Mouse (Mus musculus): ENCODE results near the gene Zfp385a. TPM values are rescaled to one million over a fixed set of nuclear protein-coding genes. Genes with fewer than 3 reads are reported as not detected.
A peak's percentile ranks its signal among the peaks of the same experiment; 100 is the strongest.

Zfp385a gene
- polyA plus RNA-seq, 1 experiment from 2014 or later = 11.8 TPM

DNA sequence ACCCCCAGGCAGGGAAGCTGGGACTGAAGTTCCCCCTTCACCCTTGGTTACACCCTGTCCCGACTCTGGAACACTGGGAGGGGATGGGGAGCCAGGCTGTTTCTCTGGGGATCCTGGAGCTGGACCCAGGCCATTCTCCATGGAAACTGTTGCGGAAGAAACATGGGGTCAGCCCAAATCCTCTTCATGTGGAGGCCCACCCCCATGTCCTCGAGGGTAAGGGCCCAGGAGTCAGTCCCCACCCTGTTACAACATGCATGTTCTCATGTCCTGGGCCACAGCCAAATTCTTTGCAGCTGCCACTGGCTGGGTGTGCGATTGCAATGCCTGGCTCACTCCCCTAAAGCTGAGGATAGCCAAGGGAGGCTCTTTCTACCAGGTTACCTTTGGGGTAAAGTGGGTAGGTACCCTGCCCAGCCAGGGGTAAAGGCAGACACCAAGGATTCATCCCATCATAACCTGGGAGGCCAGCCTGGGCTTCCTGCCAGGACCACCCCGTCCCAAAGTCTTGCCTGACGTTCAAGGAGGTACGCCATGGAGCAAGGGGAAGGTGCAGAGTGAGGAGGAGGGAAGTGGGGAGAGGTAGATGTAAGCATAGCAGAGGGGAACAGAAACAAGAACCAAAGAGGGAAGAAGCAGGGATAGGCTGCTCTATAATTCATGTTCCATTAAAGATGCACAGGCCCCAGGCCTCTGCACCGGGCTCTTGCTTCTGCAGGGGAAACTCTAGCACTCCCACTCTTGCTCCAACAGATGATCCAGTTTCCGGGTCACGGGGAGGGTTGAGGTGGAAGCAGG is 23.7 kb downstream of the Zfp385a start:
- Histone ChIP-seq H3K36me3 (ENCODE audit: insufficient read depth) (peaks cover 32% of the 10 kb centered on the region), H3K4me2 (no peak overlapping the region), H3K27ac (ENCODE audit: low read depth) (no peak overlapping the region), H3K9ac (no peak overlapping the region), H3K4me1 (ENCODE audit: insufficient read depth) (no peaks in the 10 kb centered on the region; the same call in 1 of the 2 replicates), H3K9me3 (ENCODE audit: low read depth, low read length) (no peaks in the 10 kb centered on the region), H3K4me3 (ENCODE audit: low read depth, low read length) (no peak overlapping the region), H3K27me3 (ENCODE audit: insufficient read depth, low read length) (no peaks in the 10 kb centered on the region)
- no peak for TF ChIP-seq CTCF (IDR thresholded peaks at IDR 0.05; ENCODE audit: low read depth)
- 71% methylated on average over 10 of the region's 10 CpGs for WGBS
- ATAC-seq (ENCODE audit: insufficient read depth) (peak; percentile 0; the same call in 1 of the 2 replicates), DNase-seq (no peak)

DNA sequence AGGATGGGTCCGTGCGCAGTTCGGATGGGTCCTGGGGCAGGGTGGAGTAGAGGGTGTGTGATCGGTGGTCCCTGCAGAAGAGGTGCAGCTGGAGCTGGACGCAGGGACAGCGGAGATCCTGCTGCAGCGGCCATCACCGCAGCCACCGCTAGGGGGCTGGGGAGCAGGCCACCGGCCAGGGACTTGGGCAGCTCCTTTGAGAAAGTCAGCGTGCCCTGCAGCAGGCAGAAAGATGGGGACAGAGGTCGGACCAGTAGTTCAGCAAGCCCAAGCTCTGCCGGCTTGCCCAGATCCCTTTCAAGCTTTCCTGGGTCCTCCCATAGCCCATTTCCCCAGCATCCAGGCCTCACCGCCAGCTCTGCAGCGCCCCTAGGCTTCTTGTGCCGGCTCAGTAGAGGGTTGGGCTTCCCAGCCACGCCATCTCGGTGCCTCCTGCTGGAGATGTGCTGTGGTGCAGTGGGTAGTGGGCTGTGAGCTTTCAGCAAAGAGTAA is 24.8 kb downstream of the Zfp385a start:
- peak; percentile 94 for TF ChIP-seq CTCF (IDR thresholded peaks at IDR 0.05; ENCODE audit: low read depth)
- H3K9ac ChIP-seq = peak overlapping the region; percentile 7; the same call in 1 of the 2 replicates
- 4% methylated on average over 18 of the region's 18 CpGs for WGBS

DNA sequence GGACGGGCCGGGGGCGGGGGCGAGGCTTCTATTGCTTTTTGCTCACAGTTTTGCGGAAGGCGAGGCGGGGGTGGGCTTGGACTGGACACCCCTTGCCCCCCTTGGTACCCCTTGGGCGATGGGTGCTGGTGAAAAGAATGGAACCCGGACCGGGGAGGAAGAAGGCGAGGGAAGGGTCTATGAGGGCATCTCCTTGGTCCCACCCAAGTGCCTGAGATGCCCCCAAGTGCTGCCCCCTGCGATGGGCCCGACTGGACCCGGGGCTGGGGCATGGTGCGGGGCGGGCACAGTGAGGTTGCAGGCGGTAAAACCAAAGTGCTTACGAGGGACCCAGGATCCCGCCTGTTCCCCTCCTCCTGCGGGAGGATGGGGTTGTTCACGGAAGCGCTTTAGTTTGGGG is 25.7 kb downstream of the Zfp385a start:
- Histone ChIP-seq H3K9me3 (ENCODE audit: low read depth, low read length) (no peaks in the 10 kb centered on the region), H3K9ac (no peak overlapping the region), H3K4me2 (peak overlapping the region; percentile 63), H3K4me3 (ENCODE audit: low read depth, low read length) (0 out of 2 replicates have a peak overlapping the region, but pooled peaks have one; percentile 25), H3K27ac (ENCODE audit: low read depth) (no peak overlapping the region), H3K4me1 (ENCODE audit: insufficient read depth) (no peaks in the 10 kb centered on the region; the same call in 1 of the 2 replicates), H3K27me3 (ENCODE audit: insufficient read depth, low read length) (no peaks in the 10 kb centered on the region), H3K36me3 (ENCODE audit: insufficient read depth) (peaks cover 32% of the 10 kb centered on the region)
- WGBS = 47% methylated on average over 21 of the region's 22 CpGs
- DNase-seq (no peak), ATAC-seq (ENCODE audit: insufficient read depth) (no peak)
- no peak for TF ChIP-seq CTCF (IDR thresholded peaks at IDR 0.05; ENCODE audit: low read depth)

More for the DNA sequence above, 24.8 kb downstream of the Zfp385a start:
- peak; percentile 84 for ATAC-seq (ENCODE audit: insufficient read depth)
- Histone ChIP-seq H3K4me2 (peak overlapping the region; percentile 63), H3K4me1 (ENCODE audit: insufficient read depth) (no peaks in the 10 kb centered on the region; the same call in 1 of the 2 replicates), H3K27ac (ENCODE audit: low read depth) (no peak overlapping the region), H3K9me3 (ENCODE audit: low read depth, low read length) (no peaks in the 10 kb centered on the region), H3K4me3 (ENCODE audit: low read depth, low read length) (peak overlapping the region; percentile 25), H3K27me3 (ENCODE audit: insufficient read depth, low read length) (no peaks in the 10 kb centered on the region), H3K36me3 (ENCODE audit: insufficient read depth) (peaks cover 32% of the 10 kb centered on the region)
- DNase-seq = peak; percentile 92

DNA sequence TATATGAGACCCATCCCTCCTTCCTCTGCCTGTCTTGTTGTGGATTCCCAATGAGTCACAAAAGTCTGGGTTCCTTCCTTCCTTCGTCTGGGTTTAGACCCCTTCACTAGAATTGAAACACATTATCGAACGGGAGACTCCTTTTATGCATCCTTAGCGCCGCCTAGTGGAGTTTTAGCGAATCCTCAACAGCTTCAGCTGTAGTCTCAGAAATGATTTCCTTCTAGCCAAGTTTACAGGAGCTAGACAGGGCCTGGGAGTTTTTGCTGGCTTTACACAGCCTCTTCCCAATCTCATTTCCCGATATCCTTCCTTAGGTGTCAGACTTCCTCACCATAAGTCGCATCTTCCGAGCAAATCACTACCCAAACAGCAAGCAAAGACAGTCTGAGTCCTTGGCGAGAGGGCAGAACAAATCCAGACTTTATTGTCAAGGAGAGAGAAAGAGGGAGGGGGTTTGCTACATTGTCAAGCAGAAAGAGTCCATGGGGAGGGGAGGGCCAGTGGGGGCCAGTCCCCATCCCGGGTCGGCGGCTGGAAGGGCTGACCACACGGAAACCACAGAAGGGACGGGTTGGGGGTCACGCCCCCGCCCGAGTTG is 26.3 kb downstream of the Zfp385a start:
- Histone ChIP-seq H3K27me3 (ENCODE audit: insufficient read depth, low read length) (no peaks in the 10 kb centered on the region), H3K36me3 (ENCODE audit: insufficient read depth) (peaks cover 30% of the 10 kb centered on the region), H3K4me3 (ENCODE audit: low read depth, low read length) (no peak overlapping the region), H3K4me1 (ENCODE audit: insufficient read depth) (peaks cover 6% of the 10 kb centered on the region; the same call in 1 of the 2 replicates), H3K27ac (ENCODE audit: low read depth) (peak overlapping the region; percentile 4; the same call in 1 of the 2 replicates), H3K9ac (no peak overlapping the region), H3K9me3 (ENCODE audit: low read depth, low read length) (no peaks in the 10 kb centered on the region), H3K4me2 (peak overlapping the region; percentile 63)
- DNase-seq (peak; percentile 88), ATAC-seq (ENCODE audit: insufficient read depth) (0 out of 2 replicates have a peak, but pooled peaks have one; percentile 12)
- TF ChIP-seq CTCF (IDR thresholded peaks at IDR 0.05; ENCODE audit: low read depth) = peak; percentile 80
- 19% methylated on average over 18 of the region's 18 CpGs for WGBS

DNA sequence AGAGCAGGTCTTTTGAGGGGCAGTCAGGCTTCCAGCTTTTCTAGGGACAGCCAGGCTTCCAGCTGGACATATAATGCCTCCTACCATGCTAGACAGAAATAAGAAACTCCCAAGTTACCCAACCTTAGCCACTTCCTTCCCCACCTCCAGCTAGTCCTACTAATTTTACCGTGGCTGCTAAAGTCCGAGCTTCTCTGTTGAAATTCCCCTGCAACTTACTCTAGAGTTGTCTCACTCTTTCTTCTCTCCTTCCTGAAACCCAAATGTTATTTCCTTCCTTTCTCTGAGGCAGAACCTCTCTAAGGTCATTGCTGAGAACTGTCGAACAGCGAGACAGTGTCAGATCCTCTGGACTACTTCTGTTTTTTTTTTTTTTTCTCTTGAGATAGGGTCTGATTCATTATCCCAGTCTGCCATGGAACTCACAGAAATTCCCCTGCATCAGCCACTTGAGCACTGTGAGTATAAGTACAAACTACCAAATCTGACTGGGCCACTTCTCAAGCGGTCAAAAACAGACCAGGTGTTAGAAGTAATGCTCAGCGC is 29.5 kb downstream of the Zfp385a start, which contains the start of gene Gpr84:
TSS of gene Gpr84 (minus strand) at position 248 of the 546 bp plus-strand sequence.
- no peak within 1 kb of the TSS for H3K4me2 ChIP-seq
- no peak within 1 kb of the TSS for H3K27ac ChIP-seq (ENCODE audit: low read depth)
- H3K36me3 ChIP-seq (ENCODE audit: insufficient read depth) = peaks cover 3% of the 10 kb centered on the region; the same call in 1 of the 2 replicates
- peaks cover 17% of the 10 kb centered on the region; the same call in 1 of the 2 replicates for H3K4me1 ChIP-seq (ENCODE audit: insufficient read depth)
- TF ChIP-seq CTCF (IDR thresholded peaks at IDR 0.05; ENCODE audit: low read depth) = no peak
- WGBS = 32% methylated on average over 6 of the region's 6 CpGs
- DNase-seq = no peak
- no peak within 1 kb of the TSS for H3K4me3 ChIP-seq (ENCODE audit: low read depth, low read length)
- ATAC-seq (ENCODE audit: insufficient read depth) = no peak
- no peaks in the 10 kb centered on the region for H3K27me3 ChIP-seq (ENCODE audit: insufficient read depth, low read length)
- no peaks in the 10 kb centered on the region for H3K9me3 ChIP-seq (ENCODE audit: low read depth, low read length)
- no peak within 1 kb of the TSS for H3K9ac ChIP-seq

DNA sequence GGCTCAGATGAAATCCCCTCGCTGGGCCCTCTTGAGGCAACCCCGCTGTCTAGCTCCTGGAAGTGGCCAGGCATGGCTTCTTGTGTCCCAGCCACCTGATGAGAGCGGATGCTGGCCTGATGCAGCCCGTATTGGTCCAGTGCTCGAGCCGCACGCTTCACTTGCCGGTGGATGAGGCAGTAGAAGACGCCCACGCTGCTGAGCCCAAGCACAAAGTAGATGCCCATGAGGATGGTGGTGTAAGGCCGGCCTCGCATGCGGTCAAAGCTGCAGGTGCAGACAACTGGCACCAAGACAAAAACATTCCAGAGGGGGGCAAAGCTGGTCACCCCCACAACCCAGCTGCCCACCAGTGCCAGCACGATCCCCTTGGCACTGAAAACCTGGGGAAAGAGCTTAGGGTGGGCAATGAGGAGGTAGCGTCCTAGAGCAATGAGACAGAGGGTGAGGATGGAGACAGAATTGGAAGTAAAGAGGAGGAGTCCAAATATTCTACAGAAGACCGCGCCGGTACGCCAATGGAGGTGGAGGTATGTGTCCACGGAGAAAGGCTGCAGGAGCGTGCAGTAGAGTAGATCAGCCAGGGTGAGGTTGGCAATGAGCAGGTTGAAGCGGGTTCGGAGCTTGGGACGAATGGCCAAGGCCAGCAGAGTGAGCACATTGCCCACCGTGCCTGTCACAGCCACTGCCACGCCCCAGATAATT is 30.9 kb downstream of the Zfp385a start:
- 60% methylated on average over 26 of the region's 26 CpGs for WGBS
- peak overlapping the region; percentile 4; the same call in 1 of the 2 replicates for H3K4me3 ChIP-seq (ENCODE audit: low read depth, low read length)
- peaks cover 21% of the 10 kb centered on the region for H3K4me1 ChIP-seq (ENCODE audit: insufficient read depth)

More for the DNA sequence above, 30.9 kb downstream of the Zfp385a start:
- no peaks in the 10 kb centered on the region for H3K27me3 ChIP-seq (ENCODE audit: insufficient read depth, low read length)
- no peaks in the 10 kb centered on the region for H3K9me3 ChIP-seq (ENCODE audit: low read depth, low read length)
- DNase-seq = no peak
- H3K9ac ChIP-seq = peak overlapping the region; percentile 41
- TF ChIP-seq CTCF (IDR thresholded peaks at IDR 0.05; ENCODE audit: low read depth) = no peak
- no peak for ATAC-seq (ENCODE audit: insufficient read depth)
- no peaks in the 10 kb centered on the region for H3K36me3 ChIP-seq (ENCODE audit: insufficient read depth)
- peak overlapping the region; percentile 47 for H3K4me2 ChIP-seq
- H3K27ac ChIP-seq (ENCODE audit: low read depth) = no peak overlapping the region

Measured in lung, embryonic 14.5 days (tissue).